Mouse (Mus musculus): ENCODE results near the gene Opcml.

DNA sequence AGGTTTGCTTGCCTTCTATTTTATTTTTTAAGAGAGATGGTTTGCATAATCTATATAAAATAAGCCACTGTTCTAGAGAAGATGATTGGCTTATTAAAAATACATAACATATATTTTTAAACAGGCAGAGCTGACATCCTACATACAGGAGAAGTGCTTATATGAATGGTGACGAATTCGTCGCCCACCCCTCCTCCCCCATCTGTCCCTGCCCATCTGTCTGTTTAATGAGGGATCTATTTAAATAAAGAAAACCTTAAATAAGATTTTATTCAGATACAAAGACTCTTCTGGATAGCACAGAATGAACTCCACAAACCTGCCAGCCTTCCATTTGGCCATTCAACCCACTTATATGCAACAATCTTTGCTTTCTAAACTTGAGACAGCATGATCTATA lies 872.3 kb downstream of the Opcml start:
- no peak for TF ChIP-seq CTCF (conservative IDR thresholded peaks at IDR 0.05; ENCODE audit: low read length)
- no peak for TF ChIP-seq POU5F1 (IDR thresholded peaks at IDR 0.05; ENCODE audit: borderline replicate concordance, low read length)
- no peak for TF ChIP-seq NANOG (IDR thresholded peaks at IDR 0.05; ENCODE audit: borderline replicate concordance, low read length)
